Mouse (Mus musculus): ENCODE data around the gene Ivl. TPM values are rescaled to one million over a fixed set of nuclear protein-coding genes. Genes with fewer than 3 reads are reported as not detected.

Ivl gene
- 0.08 TPM in 1 of 2 replicates, not detected in the other for polyA plus RNA-seq (2014; fragmentation: Nextera tagmentation; extraction: Ambion mirVana)

GRCm38 (mm10) chr3:92573449-92574041 is at the start of gene Ivl:
Gene Ivl, minus strand, starts transcription at chr3:92573735.
- no peak within 1 kb of the TSS for H3K4me2 ChIP-seq
- H3K4me3 ChIP-seq (ENCODE audit: low read depth, low read length) = no peak within 1 kb of the TSS
- DNase-seq (ENCODE audit: low spot score) (no peak), ATAC-seq (replicated peaks; ENCODE audit: low FRiP score) (no peak)
- 55% methylated on average over 1 of the region's 1 CpGs for WGBS
- H3K9ac ChIP-seq (ENCODE audit: low read depth, low read length) = no peak within 1 kb of the TSS
- no peaks in the 10 kb centered on the region for H3K27me3 ChIP-seq (replicated peaks; ENCODE audit: control insufficient read depth, insufficient read depth, low read length)
- no peak within 1 kb of the TSS for H3K27ac ChIP-seq (ENCODE audit: low read depth, low read length)
- no peaks in the 10 kb centered on the region for H3K4me1 ChIP-seq (replicated peaks; ENCODE audit: control insufficient read depth, insufficient read depth, low read length)
- H3K9me3 ChIP-seq (ENCODE audit: control insufficient read depth, low read length) = no peaks in the 10 kb centered on the region
- no peaks in the 10 kb centered on the region for H3K36me3 ChIP-seq (ENCODE audit: control insufficient read depth, insufficient read depth, low read length)

GRCm38 (mm10) chr3:92621560-92621959 is 48.0 kb upstream of the Ivl start, which contains the start of gene Lce6a:
Gene Lce6a, minus strand, starts transcription at chr3:92621660.
- ATAC-seq (replicated peaks; ENCODE audit: low FRiP score) = no peak

GRCm38 (mm10) chr3:92609804-92610203 is 36.3 kb upstream of the Ivl start:
- DNase-seq (ENCODE audit: low spot score) (no peak), ATAC-seq (replicated peaks; ENCODE audit: low FRiP score) (no peak)
- Histone ChIP-seq H3K27ac (ENCODE audit: low read depth, low read length) (no peak overlapping the region), H3K4me2 (no peak overlapping the region), H3K9me3 (ENCODE audit: control insufficient read depth, low read length) (no peaks in the 10 kb centered on the region), H3K36me3 (ENCODE audit: control insufficient read depth, insufficient read depth, low read length) (no peaks in the 10 kb centered on the region), H3K4me3 (ENCODE audit: low read depth, low read length) (no peak overlapping the region), H3K4me1 (replicated peaks; ENCODE audit: control insufficient read depth, insufficient read depth, low read length) (no peaks in the 10 kb centered on the region), H3K9ac (ENCODE audit: low read depth, low read length) (no peak overlapping the region), H3K27me3 (replicated peaks; ENCODE audit: control insufficient read depth, insufficient read depth, low read length) (no peaks in the 10 kb centered on the region)
- WGBS = 48% methylated on average over 1 of the region's 1 CpGs

More at GRCm38 (mm10) chr3:92621560-92621959, 48.0 kb upstream of the Ivl start, which contains the start of gene Lce6a:
- no peaks in the 10 kb centered on the region for H3K9me3 ChIP-seq (ENCODE audit: control insufficient read depth, low read length)
- H3K4me1 ChIP-seq (replicated peaks; ENCODE audit: control insufficient read depth, insufficient read depth, low read length) = no peaks in the 10 kb centered on the region
- no peak within 1 kb of the TSS for H3K4me2 ChIP-seq
- no peak within 1 kb of the TSS for H3K9ac ChIP-seq (ENCODE audit: low read depth, low read length)
- no peak within 1 kb of the TSS for H3K27ac ChIP-seq (ENCODE audit: low read depth, low read length)
- 66% methylated on average over 2 of the region's 2 CpGs for WGBS
- no peaks in the 10 kb centered on the region for H3K36me3 ChIP-seq (ENCODE audit: control insufficient read depth, insufficient read depth, low read length)
- H3K4me3 ChIP-seq (ENCODE audit: low read depth, low read length) = no peak within 1 kb of the TSS
- DNase-seq (ENCODE audit: low spot score) = no peak
- no peaks in the 10 kb centered on the region for H3K27me3 ChIP-seq (replicated peaks; ENCODE audit: control insufficient read depth, insufficient read depth, low read length)

DNA sequence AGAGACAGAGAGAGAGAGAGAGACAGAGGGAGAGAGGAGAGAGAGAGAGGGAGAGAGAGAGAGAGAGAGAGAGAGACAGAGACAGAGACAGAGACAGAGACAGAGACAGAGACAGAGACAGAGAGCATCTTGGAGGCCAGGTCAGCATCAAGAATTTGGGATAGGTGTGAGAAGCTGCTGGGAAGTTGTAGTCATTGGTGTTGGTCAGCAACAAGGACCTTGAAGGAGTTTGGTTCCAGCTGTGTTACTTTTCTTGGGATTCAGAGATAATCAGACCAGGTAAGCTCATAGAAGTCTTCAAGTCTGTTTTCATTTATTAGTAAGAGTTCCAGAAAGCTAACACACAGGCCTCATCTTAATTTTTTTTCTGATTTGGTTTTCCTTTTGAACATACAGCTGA is 33.9 kb upstream of the Ivl start, which contains the start of gene 2210017I01Rik:
TSS of gene 2210017I01Rik (minus strand) at position 101 of the 400 bp plus-strand sequence.
- Histone ChIP-seq H3K4me3 (ENCODE audit: low read depth, low read length) (no peak within 1 kb of the TSS), H3K27ac (ENCODE audit: low read depth, low read length) (no peak within 1 kb of the TSS), H3K9ac (ENCODE audit: low read depth, low read length) (no peak within 1 kb of the TSS), H3K36me3 (ENCODE audit: control insufficient read depth, insufficient read depth, low read length) (no peaks in the 10 kb centered on the region), H3K4me2 (no peak within 1 kb of the TSS), H3K4me1 (replicated peaks; ENCODE audit: control insufficient read depth, insufficient read depth, low read length) (no peaks in the 10 kb centered on the region), H3K27me3 (replicated peaks; ENCODE audit: control insufficient read depth, insufficient read depth, low read length) (no peaks in the 10 kb centered on the region), H3K9me3 (ENCODE audit: control insufficient read depth, low read length) (no peaks in the 10 kb centered on the region)
- ATAC-seq (replicated peaks; ENCODE audit: low FRiP score) (no peak), DNase-seq (ENCODE audit: low spot score) (no peak)

DNA sequence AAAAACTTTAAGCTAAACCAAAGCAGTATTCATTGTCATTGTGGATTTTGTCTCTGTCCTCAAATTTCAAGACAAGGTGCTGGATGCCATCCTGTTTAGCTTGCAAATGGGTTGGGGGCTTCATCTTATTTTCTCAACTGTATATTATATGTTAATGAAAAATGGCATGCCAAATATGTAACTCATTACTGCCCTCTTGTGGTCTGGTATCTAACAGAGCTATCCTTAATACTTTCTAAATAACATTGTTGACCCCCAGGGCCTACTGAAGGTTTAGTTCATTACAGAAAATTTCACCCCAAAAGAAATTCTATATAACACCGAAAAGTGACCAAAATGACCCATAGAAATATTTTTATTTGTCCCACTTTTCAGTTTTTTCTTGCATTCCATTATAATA is 28.6 kb upstream of the Ivl start:
- WGBS = 28% methylated on average over 1 of the region's 1 CpGs

GRCm38 (mm10) chr3:92600456-92600855 is 26.9 kb upstream of the Ivl start:
- no peak overlapping the region for H3K4me2 ChIP-seq
- no peaks in the 10 kb centered on the region for H3K4me1 ChIP-seq (replicated peaks; ENCODE audit: control insufficient read depth, insufficient read depth, low read length)
- DNase-seq (ENCODE audit: low spot score) = no peak
- no peaks in the 10 kb centered on the region for H3K36me3 ChIP-seq (ENCODE audit: control insufficient read depth, insufficient read depth, low read length)
- no peak overlapping the region for H3K4me3 ChIP-seq (ENCODE audit: low read depth, low read length)
- no peaks in the 10 kb centered on the region for H3K27me3 ChIP-seq (replicated peaks; ENCODE audit: control insufficient read depth, insufficient read depth, low read length)
- WGBS = 50% methylated on average over 1 of the region's 1 CpGs
- no peak overlapping the region for H3K27ac ChIP-seq (ENCODE audit: low read depth, low read length)
- no peaks in the 10 kb centered on the region for H3K9me3 ChIP-seq (ENCODE audit: control insufficient read depth, low read length)
- no peak for ATAC-seq (replicated peaks; ENCODE audit: low FRiP score)
- H3K9ac ChIP-seq (ENCODE audit: low read depth, low read length) = no peak overlapping the region

More for the DNA sequence above, 28.6 kb upstream of the Ivl start:
- Histone ChIP-seq H3K4me1 (replicated peaks; ENCODE audit: control insufficient read depth, insufficient read depth, low read length) (no peaks in the 10 kb centered on the region), H3K9me3 (ENCODE audit: control insufficient read depth, low read length) (no peaks in the 10 kb centered on the region), H3K9ac (ENCODE audit: low read depth, low read length) (no peak overlapping the region), H3K4me3 (ENCODE audit: low read depth, low read length) (no peak overlapping the region), H3K36me3 (ENCODE audit: control insufficient read depth, insufficient read depth, low read length) (no peaks in the 10 kb centered on the region), H3K27ac (ENCODE audit: low read depth, low read length) (no peak overlapping the region), H3K4me2 (no peak overlapping the region), H3K27me3 (replicated peaks; ENCODE audit: control insufficient read depth, insufficient read depth, low read length) (no peaks in the 10 kb centered on the region)
- ATAC-seq (replicated peaks; ENCODE audit: low FRiP score) (no peak), DNase-seq (ENCODE audit: low spot score) (no peak)

DNA sequence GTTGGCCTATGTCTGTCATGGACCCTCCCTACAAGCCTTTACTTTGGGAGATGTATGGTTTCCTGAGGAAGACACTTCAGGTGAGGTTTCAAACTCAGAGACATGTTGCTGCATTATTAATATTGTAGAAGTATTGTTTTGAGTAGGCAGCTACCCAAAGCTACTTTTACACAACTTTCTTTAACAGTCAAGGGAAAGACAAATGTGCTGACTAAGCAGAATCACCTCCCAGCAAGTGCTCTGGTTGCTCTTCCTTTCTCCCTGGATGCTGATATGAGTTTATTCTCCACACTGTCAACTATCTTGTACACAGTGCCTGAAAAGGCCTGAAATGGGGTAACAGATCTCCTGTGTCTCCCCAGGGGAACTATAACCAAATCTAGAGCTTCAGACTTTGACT is 26.4 kb upstream of the Ivl start:
- H3K9me3 ChIP-seq (ENCODE audit: control insufficient read depth, low read length) = no peaks in the 10 kb centered on the region
- ATAC-seq (replicated peaks; ENCODE audit: low FRiP score) = no peak

DNA sequence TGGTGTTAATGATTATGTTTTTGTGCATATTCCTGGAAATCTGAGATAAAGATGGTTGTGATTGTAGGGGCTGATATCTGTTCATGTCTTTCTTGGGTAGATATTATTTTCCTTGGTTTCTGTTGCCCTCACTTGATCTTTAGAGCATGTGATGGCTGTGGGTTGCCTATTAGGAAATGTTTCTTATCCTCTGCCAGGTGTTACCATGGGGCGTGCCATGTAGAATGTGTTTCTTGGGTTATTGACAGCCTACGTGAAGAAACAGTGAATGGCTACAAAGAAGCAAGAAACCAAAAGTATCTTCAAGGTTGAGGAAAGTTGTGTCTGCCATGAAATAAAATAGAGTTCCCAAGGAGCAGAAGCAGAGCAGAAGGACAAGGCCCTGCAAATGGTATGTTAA is 24.9 kb upstream of the Ivl start:
- ATAC-seq (replicated peaks; ENCODE audit: low FRiP score) = no peak
- 85% methylated on average over 2 of the region's 2 CpGs for WGBS
- no peak for DNase-seq (ENCODE audit: low spot score)
- no peak overlapping the region for H3K4me3 ChIP-seq (ENCODE audit: low read depth, low read length)
- no peaks in the 10 kb centered on the region for H3K9me3 ChIP-seq (ENCODE audit: control insufficient read depth, low read length)
- H3K4me2 ChIP-seq = no peak overlapping the region
- H3K4me1 ChIP-seq (replicated peaks; ENCODE audit: control insufficient read depth, insufficient read depth, low read length) = no peaks in the 10 kb centered on the region
- no peak overlapping the region for H3K27ac ChIP-seq (ENCODE audit: low read depth, low read length)
- H3K36me3 ChIP-seq (ENCODE audit: control insufficient read depth, insufficient read depth, low read length) = no peaks in the 10 kb centered on the region
- no peak overlapping the region for H3K9ac ChIP-seq (ENCODE audit: low read depth, low read length)
- no peaks in the 10 kb centered on the region for H3K27me3 ChIP-seq (replicated peaks; ENCODE audit: control insufficient read depth, insufficient read depth, low read length)

More for the DNA sequence above, 26.4 kb upstream of the Ivl start:
- no peak for DNase-seq (ENCODE audit: low spot score)
- Histone ChIP-seq H3K27me3 (replicated peaks; ENCODE audit: control insufficient read depth, insufficient read depth, low read length) (no peaks in the 10 kb centered on the region), H3K36me3 (ENCODE audit: control insufficient read depth, insufficient read depth, low read length) (no peaks in the 10 kb centered on the region), H3K4me2 (no peak overlapping the region), H3K27ac (ENCODE audit: low read depth, low read length) (no peak overlapping the region), H3K4me1 (replicated peaks; ENCODE audit: control insufficient read depth, insufficient read depth, low read length) (no peaks in the 10 kb centered on the region), H3K9ac (ENCODE audit: low read depth, low read length) (no peak overlapping the region), H3K4me3 (ENCODE audit: low read depth, low read length) (no peak overlapping the region)

GRCm38 (mm10) chr3:92588858-92589257 is 15.3 kb upstream of the Ivl start, which contains the start of gene Smcp:
Gene Smcp, minus strand, starts transcription at chr3:92588997.
- DNase-seq (ENCODE audit: low spot score) = no peak
- no peak within 1 kb of the TSS for H3K27ac ChIP-seq (ENCODE audit: low read depth, low read length)
- no peaks in the 10 kb centered on the region for H3K27me3 ChIP-seq (replicated peaks; ENCODE audit: control insufficient read depth, insufficient read depth, low read length)
- H3K4me1 ChIP-seq (replicated peaks; ENCODE audit: control insufficient read depth, insufficient read depth, low read length) = no peaks in the 10 kb centered on the region
- 75% methylated on average over 1 of the region's 1 CpGs for WGBS
- H3K4me3 ChIP-seq (ENCODE audit: low read depth, low read length) = no peak within 1 kb of the TSS
- no peak within 1 kb of the TSS for H3K9ac ChIP-seq (ENCODE audit: low read depth, low read length)
- ATAC-seq (replicated peaks; ENCODE audit: low FRiP score) = no peak
- no peaks in the 10 kb centered on the region for H3K36me3 ChIP-seq (ENCODE audit: control insufficient read depth, insufficient read depth, low read length)
- no peak within 1 kb of the TSS for H3K4me2 ChIP-seq
- no peaks in the 10 kb centered on the region for H3K9me3 ChIP-seq (ENCODE audit: control insufficient read depth, low read length)

All from liver, embryonic 11.5 days (tissue).